Mouse (Mus musculus) central nervous system, embryonic 11.5 days (tissue): ENCODE data around the gene Gm21293. TPM values are rescaled to one million over a fixed set of nuclear protein-coding genes. Genes with fewer than 3 reads are reported as not detected.

Experiments
- polyA plus RNA-seq: library from polyadenylated mRNA; depleted of rRNA; stranded (reverse); fragments of >200 nt; gene quantifications from 2 replicates; pipeline ENCODE4 v1.2.3, GENCODE M21; 2012; rRNA removed

The Gm21293 gene
- polyA plus RNA-seq, result not detected in 2 replicates

GRCm38 (mm10) chr10:104142687-104143086, at the start of gene Gm21293:
Gene Gm21293 (plus strand): TSS chr10:104142987.

GRCm38 (mm10) chr10:104151197-104151596, 8.4 kb downstream of the Gm21293 start, which contains the start of gene Gm6763:
Gene Gm6763 (plus strand): TSS chr10:104151497.

GRCm38 (mm10) chr10:104159706-104160105, 16.9 kb downstream of the Gm21293 start, which contains the start of gene Gm8764:
Gene Gm8764 (plus strand): TSS chr10:104160006.

GRCm38 (mm10) chr10:104168215-104168614, 25.4 kb downstream of the Gm21293 start, which contains the start of gene Gm21304:
Gene Gm21304 (plus strand): TSS chr10:104168515.

GRCm38 (mm10) chr10:104176724-104177123, 33.9 kb downstream of the Gm21293 start, which contains the start of gene Gm21312:
Gene Gm21312 (plus strand): TSS chr10:104177024.

GRCm38 (mm10) chr10:104185233-104185632, 42.4 kb downstream of the Gm21293 start, which contains the start of gene Gm20765:
Gene Gm20765 (plus strand): TSS chr10:104185533.

GRCm38 (mm10) chr10:104193742-104194141, 51.0 kb downstream of the Gm21293 start, which contains the start of gene Gm4340:
Gene Gm4340 (plus strand): TSS chr10:104194042.

Other genes starting within 250 kb of the Gm21293 start
- gene Gm6763, start 8.5 kb downstream of the Gm21293 start, polyA plus RNA-seq, result not detected in 2 replicates
- gene Gm8764, start 17.0 kb downstream of the Gm21293 start, polyA plus RNA-seq, result not detected in 2 replicates
- gene Gm21304, start 25.5 kb downstream of the Gm21293 start, polyA plus RNA-seq, result not detected in 2 replicates
- gene Gm21312, start 34.0 kb downstream of the Gm21293 start, polyA plus RNA-seq, result not detected in 2 replicates
- not detected in 2 replicates for gene Gm20765, start 42.5 kb downstream of the Gm21293 start, polyA plus RNA-seq
- not detected in 2 replicates for gene Gm4340, start 51.1 kb downstream of the Gm21293 start, polyA plus RNA-seq